Mouse (Mus musculus) c-Kit-positive CD71-negative TER-119-negative erythroid progenitor cells, embryonic 14.5 days (primary cell): ENCODE results near the gene Nfkbie.

Source experiments
- DNase-seq: peaks from one replicate; pipeline ENCODE4 v3.0.0-alpha.2; 2013; ENCODE audit warnings: low read depth

The Nfkbie gene

GRCm38 (mm10) chr17:45598891-45599290 lies 43.4 kb downstream of the Nfkbie start:
- DNase-seq, result no peak

GRCm38 (mm10) chr17:45599446-45600242 lies 44.1 kb downstream of the Nfkbie start, which contains the start of gene Slc29a1:
Gene Slc29a1 (minus strand): TSS chr17:45599606.
- no peak for DNase-seq

- DNase-seq, result no peak
Observed at GRCm38 (mm10) chr17:45600267-45600666, 44.8 kb downstream of the Nfkbie start.

DNA sequence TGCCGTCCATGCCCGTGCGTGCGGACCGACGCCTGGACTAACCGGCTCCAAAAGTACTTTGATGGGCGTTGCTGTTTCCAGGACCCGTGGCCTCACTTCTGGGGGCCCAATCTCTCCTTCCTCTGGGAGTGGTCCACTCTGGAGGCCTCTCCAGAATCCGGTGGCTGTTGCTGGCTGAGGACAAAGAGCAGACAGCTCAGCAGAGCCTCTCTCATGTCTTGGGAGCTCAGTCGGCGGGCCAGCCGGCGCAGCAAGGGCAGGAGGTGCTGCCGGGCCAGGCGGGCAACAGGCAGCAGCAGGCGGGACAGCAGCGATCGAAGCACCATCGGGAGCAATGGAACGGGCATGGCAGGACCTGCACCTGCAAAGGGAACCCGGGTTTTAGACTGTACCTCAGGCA lies 45.8 kb downstream of the Nfkbie start:
- no peak for DNase-seq

GRCm38 (mm10) chr17:45601877-45602304 lies 46.4 kb downstream of the Nfkbie start, which contains the start of gene Mymx:
Gene Mymx (minus strand): TSS chr17:45602102.
- DNase-seq, result no peak

GRCm38 (mm10) chr17:45602984-45603383 lies 47.5 kb downstream of the Nfkbie start:
- no peak for DNase-seq

GRCm38 (mm10) chr17:45606992-45607879 lies 51.7 kb downstream of the Nfkbie start:
- DNase-seq, result no peak

- DNase-seq, result no peak
Observed at GRCm38 (mm10) chr17:45608396-45608795, 52.9 kb downstream of the Nfkbie start.

DNA sequence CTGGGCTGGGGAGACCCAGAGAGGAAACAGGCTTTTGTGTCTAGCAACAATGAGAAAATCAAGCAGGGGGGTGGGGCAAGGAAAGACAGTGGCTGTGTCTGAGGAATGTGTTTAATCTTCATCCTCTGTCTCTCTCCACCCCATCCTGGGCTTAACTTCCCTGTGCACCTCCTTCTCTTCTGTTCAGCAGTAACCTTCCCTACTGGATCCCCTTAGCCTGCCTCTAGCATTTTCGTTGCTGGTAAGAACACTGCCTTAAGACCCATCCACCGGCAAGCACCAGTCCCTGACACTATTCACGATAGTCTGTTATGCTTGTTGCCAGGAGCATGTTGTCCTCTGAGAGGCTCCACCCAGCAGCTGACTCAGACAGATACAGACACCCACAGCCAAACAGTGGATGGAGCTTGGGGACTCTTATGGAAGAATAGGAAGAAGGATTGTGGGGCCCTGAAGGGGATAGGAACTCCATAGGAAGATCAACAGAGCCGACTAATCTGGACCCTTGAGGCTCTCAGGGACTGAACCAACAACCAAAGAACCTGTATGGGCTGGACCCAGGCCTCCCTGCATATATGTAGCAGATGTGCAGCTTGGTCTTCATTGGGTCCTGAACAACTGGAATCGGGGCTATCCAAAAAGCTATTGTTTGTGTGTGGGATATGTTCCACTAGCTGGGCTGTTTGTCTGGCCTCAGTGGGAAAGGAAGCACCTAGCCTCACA lies 54.8 kb downstream of the Nfkbie start:
- DNase-seq, result no peak

DNA sequence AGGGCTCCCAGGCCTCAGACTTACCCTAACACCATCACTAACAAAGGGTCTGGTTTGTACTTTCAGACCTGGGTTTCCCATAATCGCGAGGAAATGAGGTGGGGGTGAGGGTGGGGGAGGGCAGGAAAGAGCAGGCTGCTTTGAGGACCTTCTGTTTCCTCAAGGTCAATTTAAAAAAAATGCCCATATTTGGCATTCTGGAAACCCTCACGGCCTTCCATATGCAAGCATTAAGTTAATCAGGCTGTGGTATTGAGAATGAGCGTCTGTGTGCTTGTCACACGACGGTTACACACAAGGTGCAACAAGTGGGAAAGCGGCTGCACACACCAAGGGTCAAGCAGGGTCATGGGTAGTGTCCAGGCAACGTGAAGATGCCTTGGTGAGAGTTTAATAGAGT lies 56.5 kb downstream of the Nfkbie start:
- no peak for DNase-seq
